Mouse (Mus musculus): ENCODE results near the gene Zfp764.

DNA sequence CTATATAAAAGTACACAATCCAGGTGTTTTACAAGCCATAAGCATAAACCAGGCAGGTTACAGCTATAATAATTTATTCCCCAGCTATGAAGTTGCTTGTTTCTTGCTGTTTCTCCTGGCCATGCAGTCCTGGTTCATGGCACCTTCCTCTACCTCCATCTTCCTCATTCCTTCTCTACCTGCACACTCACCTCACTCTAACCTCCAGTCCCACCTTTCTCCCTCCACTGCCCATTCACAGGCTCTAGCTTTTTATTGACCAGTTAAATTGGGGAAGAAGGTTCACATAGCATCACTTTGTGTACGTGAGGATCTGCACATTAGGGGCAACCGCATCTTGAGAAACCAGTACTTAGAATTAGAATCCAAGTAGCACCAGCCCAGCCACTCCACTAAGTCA lies 46.4 kb upstream of the Zfp764 start:
- no peak for TF ChIP-seq CTCF (IDR thresholded peaks at IDR 0.05; ENCODE audit: control insufficient read depth, insufficient read depth, low read length)
- TF ChIP-seq POLR2A (IDR thresholded peaks at IDR 0.05; ENCODE audit: borderline replicate concordance, control insufficient read depth, low read depth, low read length), result no peak

Data from bone marrow, adult 2 months (tissue).